22 mouse cellular contexts compared by ENCODE assay signal in the genomic region with DNA sequence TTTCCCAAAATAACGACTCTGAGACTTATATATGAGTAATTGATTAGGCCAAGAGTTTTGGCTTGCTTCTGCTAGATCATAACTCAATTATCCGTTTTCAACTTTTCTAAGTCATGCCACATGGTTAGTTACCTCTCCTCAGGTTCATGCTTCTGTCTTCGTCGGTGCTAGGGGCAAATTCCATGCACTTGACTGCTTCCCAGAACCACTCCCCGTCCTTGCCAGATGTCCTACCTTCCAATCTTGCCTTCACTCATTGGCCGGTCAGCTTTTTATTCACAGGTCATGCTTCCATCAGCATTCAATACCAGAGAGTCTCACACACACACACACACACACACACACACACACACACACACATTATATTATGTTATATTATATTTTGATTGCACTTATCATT.
A peak's percentile ranks its signal among the peaks of the same experiment; 100 is the strongest.
DNase-seq lines count a peak whose midpoint lies in the region; ATAC-seq and TF ChIP-seq lines count a peak whose summit lies in the region.
"Had no signal": no experiment of that assay in that cellular context is flagged by ENCODE, and none has a peak within 500 bp of the region (broad histone marks: within the 10 kb centered on the region; RNA-seq: fewer than 3 reads in every experiment).

No protein-coding gene starts in this region.

- no peak overlapping the region for H3K4me2 ChIP-seq in intestine, embryonic 16.5 days (ENCODE audit: low read depth, low read length)
- H3K4me2 ChIP-seq: embryonic facial prominence, embryonic 12.5 days; embryonic facial prominence, embryonic 15.5 days; heart, embryonic 13.5 days; hindbrain, embryonic 14.5 days had no signal

- DNase-seq in kidney, adult 2 months: peak; percentile 72
- no peak for DNase-seq in kidney, postnatal 10 days
- peak; percentile 26 to 52 for DNase-seq in kidney, postnatal 25 days
- no peak for DNase-seq in kidney, postnatal 4 days
- DNase-seq in retina, postnatal 1 day: no peak
- DNase-seq: adrenal gland, adult 2 months; cerebellum, adult 11 months; cerebellum, adult 2 months; cerebellum, adult 9-11 months; cerebellum, postnatal 25 days; forebrain, postnatal 0 days; gastrocnemius, adult 2 months; gastrocnemius, postnatal 14 days; heart, postnatal 14 days; heart, postnatal 4 days had no signal

- no peak overlapping the region for H3K9ac ChIP-seq in intestine, embryonic 16.5 days (ENCODE audit: low read depth, low read length)
- H3K9ac ChIP-seq: embryonic facial prominence, embryonic 12.5 days; embryonic facial prominence, embryonic 15.5 days; forebrain, postnatal 0 days; heart, embryonic 13.5 days; hindbrain, embryonic 14.5 days had no signal

- H3K27ac ChIP-seq in kidney, adult 2 months (ENCODE audit: insufficient read depth, low read depth, low read length): no peak overlapping the region
- H3K27ac ChIP-seq in intestine, embryonic 16.5 days (ENCODE audit: low read length): no peak overlapping the region
- H3K27ac ChIP-seq: embryonic facial prominence, embryonic 12.5 days; embryonic facial prominence, embryonic 15.5 days; gastrocnemius, adult 2 months; hindbrain, embryonic 14.5 days had no signal

- no peak for TF ChIP-seq POLR2A in kidney, adult 2 months (IDR thresholded peaks at IDR 0.05; ENCODE audit: low read depth, low read length)

- no peak overlapping the region for H3K4me3 ChIP-seq in kidney, adult 2 months (ENCODE audit: insufficient read depth, low read depth, low read length)
- no peak overlapping the region for H3K4me3 ChIP-seq in intestine, embryonic 16.5 days (ENCODE audit: low read length)
- H3K4me3 ChIP-seq: embryonic facial prominence, embryonic 12.5 days; embryonic facial prominence, embryonic 15.5 days; gastrocnemius, adult 2 months; heart, embryonic 13.5 days had no signal

- TF ChIP-seq CTCF in kidney, adult 2 months (conservative IDR thresholded peaks at IDR 0.05; ENCODE audit: insufficient read depth, insufficient read length, low read depth, low read length): no peak

- H3K4me1 ChIP-seq in kidney, adult 2 months (ENCODE audit: control insufficient read depth, insufficient read depth, low read length): peaks cover 28% of the 10 kb centered on the region
- H3K4me1 ChIP-seq in intestine, embryonic 16.5 days (ENCODE audit: control insufficient read depth, insufficient read depth, low read length): peaks cover 4% of the 10 kb centered on the region; the same call in 1 of the 2 replicates
- H3K4me1 ChIP-seq: embryonic facial prominence, embryonic 15.5 days had no signal

- H3K27me3 ChIP-seq in kidney, adult 2 months (replicated peaks; ENCODE audit: control insufficient read depth, insufficient read depth, low read length): no peaks in the 10 kb centered on the region
- no peaks in the 10 kb centered on the region for H3K27me3 ChIP-seq in intestine, embryonic 16.5 days (replicated peaks; ENCODE audit: control insufficient read depth, insufficient read depth, low read length)
- H3K27me3 ChIP-seq: embryonic facial prominence, embryonic 12.5 days; embryonic facial prominence, embryonic 15.5 days; heart, embryonic 13.5 days had no signal

- 51% methylated on average over 6 of the region's 6 CpGs for WGBS in kidney, adult 2 months
- WGBS in intestine, embryonic 16.5 days: 76% methylated on average over 6 of the region's 6 CpGs

- peak; percentile 70 for ATAC-seq in intestine, embryonic 16.5 days
- ATAC-seq: CD4-positive, CD25-positive, alpha-beta regulatory T cell, adult 4 months; forebrain, embryonic 14.5 days; forebrain, postnatal 0 days had no signal

- no peaks in the 10 kb centered on the region for H3K9me3 ChIP-seq in intestine, embryonic 16.5 days (ENCODE audit: control insufficient read depth, low read length)
- H3K9me3 ChIP-seq: embryonic facial prominence, embryonic 12.5 days; embryonic facial prominence, embryonic 15.5 days; heart, embryonic 13.5 days had no signal

- H3K36me3 ChIP-seq in kidney, adult 2 months (ENCODE audit: control insufficient read depth, insufficient read depth, low read length): no peaks in the 10 kb centered on the region
- H3K36me3 ChIP-seq in intestine, embryonic 16.5 days (ENCODE audit: control insufficient read depth, insufficient read depth, low read length): no peaks in the 10 kb centered on the region
- H3K36me3 ChIP-seq: embryonic facial prominence, embryonic 12.5 days; embryonic facial prominence, embryonic 15.5 days; heart, embryonic 13.5 days had no signal

Comparison
In these comparisons a context has a peak if more than half of its experiments do, and no peak if none do; other contexts are left out.
1. DNase-seq: peak in kidney, adult 2 months (single experiment) and kidney, postnatal 25 days (2 of 2); none in kidney, postnatal 10 days (single experiment), kidney, postnatal 4 days (0 of 2) and retina, postnatal 1 day (single experiment).